In genomic region chr8:83251362-83252246, GRCm38 (mm10) we compare ENCODE assay signal across 18 mouse cellular contexts. TPM values are rescaled to one million over a fixed set of nuclear protein-coding genes. Genes with fewer than 3 reads are reported as not detected.
A peak's percentile ranks its signal among the peaks of the same experiment; 100 is the strongest.
DNase-seq lines count a peak whose midpoint lies in the region; ATAC-seq and TF ChIP-seq lines count a peak whose summit lies in the region.
"Had no signal": no experiment of that assay in that cellular context is flagged by ENCODE, and none has a peak within 500 bp of the region (broad histone marks: within the 10 kb centered on the region; RNA-seq: fewer than 3 reads in every experiment).

No protein-coding gene starts in this region.

- H3K4me2 ChIP-seq in midbrain, postnatal 0 days (ENCODE audit: low read depth, low read length, poor library complexity, severe bottlenecking), result no peak overlapping the region
- no peak overlapping the region for H3K4me2 ChIP-seq in stomach, embryonic 16.5 days (ENCODE audit: low read depth, low read length)
- H3K4me2 ChIP-seq: heart, embryonic 15.5 days; hindbrain, embryonic 15.5 days had no signal

- H3K4me3 ChIP-seq in midbrain, embryonic 10.5 days, result no peak overlapping the region
- H3K4me3 ChIP-seq in midbrain, postnatal 0 days (ENCODE audit: low read depth, low read length), result no peak overlapping the region
- H3K4me3 ChIP-seq in stomach, embryonic 16.5 days (replicated peaks; ENCODE audit: low read length), result no peak overlapping the region
- H3K4me3 ChIP-seq: erythroblast, embryonic 14.5 days; heart, embryonic 15.5 days; hindbrain, embryonic 15.5 days had no signal

- DNase-seq in kidney, adult 18-20 months, result peak; percentile 13
- no peak for DNase-seq in kidney, postnatal 25 days
- peak; percentile 24 for DNase-seq in midbrain, embryonic 10.5 days (ENCODE audit: low spot score)
- no peak for DNase-seq in midbrain, postnatal 0 days (ENCODE audit: low spot score)
- peak; percentile 4 for DNase-seq in induced T-regulatory cell, adult 2 months (ENCODE audit: low read depth)
- DNase-seq in thymus, postnatal 0 days (ENCODE audit: low spot score), result no peak
- DNase-seq: cerebellum, adult 9-10 months; gastrocnemius, postnatal 10 days; thymus, adult 2 months had no signal

- 68% methylated on average over 14 of the region's 14 CpGs for WGBS in midbrain, embryonic 10.5 days
- 42% methylated on average over 14 of the region's 14 CpGs for WGBS in midbrain, postnatal 0 days
- 67% methylated on average over 14 of the region's 14 CpGs for WGBS in stomach, embryonic 16.5 days

- peak overlapping the region; percentile 59 for H3K27ac ChIP-seq in midbrain, embryonic 10.5 days (replicated peaks)
- H3K27ac ChIP-seq in midbrain, postnatal 0 days (ENCODE audit: low read depth, low read length), result no peak overlapping the region
- H3K27ac ChIP-seq in stomach, embryonic 16.5 days (ENCODE audit: low read length), result peak overlapping the region; percentile 38; the same call in 1 of the 2 replicates
- H3K27ac ChIP-seq: heart, embryonic 15.5 days; hindbrain, embryonic 15.5 days had no signal

- no peak for TF ChIP-seq CTCF in midbrain, postnatal 0 days (IDR thresholded peaks at IDR 0.05)

- peaks cover 26% of the 10 kb centered on the region for H3K4me1 ChIP-seq in midbrain, embryonic 10.5 days
- no peaks in the 10 kb centered on the region for H3K4me1 ChIP-seq in midbrain, postnatal 0 days (ENCODE audit: insufficient read depth, low read length)
- H3K4me1 ChIP-seq in stomach, embryonic 16.5 days (ENCODE audit: control insufficient read depth, insufficient read depth, low read length), result peaks cover 3% of the 10 kb centered on the region; the same call in 1 of the 2 replicates
- H3K4me1 ChIP-seq: heart, embryonic 15.5 days; hindbrain, embryonic 15.5 days had no signal

- no peak overlapping the region for H3K9ac ChIP-seq in midbrain, postnatal 0 days (replicated peaks; ENCODE audit: low read length, poor library complexity, severe bottlenecking)
- no peak overlapping the region for H3K9ac ChIP-seq in stomach, embryonic 16.5 days (ENCODE audit: low read length)
- H3K9ac ChIP-seq: heart, embryonic 15.5 days; hindbrain, embryonic 15.5 days had no signal

- H3K27me3 ChIP-seq in midbrain, embryonic 10.5 days (ENCODE audit: low read depth, poor library complexity, severe bottlenecking), result no peaks in the 10 kb centered on the region
- no peaks in the 10 kb centered on the region for H3K27me3 ChIP-seq in midbrain, postnatal 0 days (ENCODE audit: insufficient read depth, low read length)
- H3K27me3 ChIP-seq in stomach, embryonic 16.5 days (ENCODE audit: control insufficient read depth, insufficient read depth, low read length), result no peaks in the 10 kb centered on the region
- H3K27me3 ChIP-seq: CH12.LX; heart, embryonic 15.5 days; hindbrain, embryonic 15.5 days; Patski had no signal

- no peak for ATAC-seq in midbrain, postnatal 0 days (ENCODE audit: low FRiP score)
- ATAC-seq in stomach, embryonic 16.5 days (ENCODE audit: insufficient read depth, low FRiP score), result no peak
- ATAC-seq in erythroblast, adult 5-6 weeks (replicated peaks; ENCODE audit: low FRiP score, poor library complexity, severe bottlenecking), result no peak
- ATAC-seq: Patski had no signal

- H3K9me3 ChIP-seq in midbrain, embryonic 10.5 days (replicated peaks), result no peaks in the 10 kb centered on the region
- H3K9me3 ChIP-seq in midbrain, postnatal 0 days (ENCODE audit: low read length), result no peaks in the 10 kb centered on the region
- H3K9me3 ChIP-seq in stomach, embryonic 16.5 days (replicated peaks; ENCODE audit: control insufficient read depth, low read length), result no peaks in the 10 kb centered on the region
- H3K9me3 ChIP-seq: heart, embryonic 15.5 days; hindbrain, embryonic 15.5 days had no signal

- peaks cover 65% of the 10 kb centered on the region for H3K36me3 ChIP-seq in midbrain, embryonic 10.5 days
- peaks cover 37% of the 10 kb centered on the region for H3K36me3 ChIP-seq in midbrain, postnatal 0 days (ENCODE audit: insufficient read depth, low read length)
- H3K36me3 ChIP-seq in stomach, embryonic 16.5 days (ENCODE audit: control insufficient read depth, insufficient read depth, low read length), result no peaks in the 10 kb centered on the region
- H3K36me3 ChIP-seq: heart, embryonic 15.5 days had no signal

RNA-seq across cellular contexts. Expression of gene Ucp1, which starts 38.5 kb away (rescaled TPM):
- 0.16 TPM in 1 of 2 replicates, not detected in the other for polyA plus RNA-seq in midbrain, embryonic 10.5 days (2016; fragmentation: Nextera tagmentation; extraction: Ambion mirVana)
- total RNA-seq in midbrain, postnatal 0 days (2014; rRNA removed), result 0.52 TPM in 1 of 2 replicates, not detected in the other
- 0.15 TPM in 1 of 2 replicates, not detected in the other for polyA plus RNA-seq in midbrain, postnatal 0 days (2015; fragmentation: Nextera tagmentation; extraction: Ambion mirVana)
- not detected in 2 replicates for polyA plus RNA-seq in stomach, embryonic 16.5 days (2015; fragmentation: Nextera tagmentation; extraction: Ambion mirVana)
- polyA plus RNA-seq in thymus, postnatal 0 days (2015; fragmentation: Nextera tagmentation; extraction: Ambion mirVana), result 0.19 and 1.0 TPM in 2 replicates
- not detected in 2 replicates for total RNA-seq in erythroblast, adult 5-6 weeks (2015; ENCODE audit: low replicate concordance)
- not detected in 2 replicates for total RNA-seq in erythroblast, adult 5-6 weeks (2017; ENCODE audit: low replicate concordance)
- total RNA-seq: CH12.LX; gastrocnemius, postnatal 10 days; left cerebral cortex, postnatal 25 days had no signal
- polyA plus RNA-seq: erythroblast, embryonic 14.5 days; heart, embryonic 15.5 days; hindbrain, embryonic 15.5 days; liver, embryonic 16.5 days; Patski had no signal

Comparison
In these comparisons a context has a peak if more than half of its experiments do, and no peak if none do; other contexts are left out.
1. DNase-seq: peak in kidney, adult 18-20 months (single experiment), midbrain, embryonic 10.5 days (single experiment) and induced T-regulatory cell, adult 2 months (single experiment); none in kidney, postnatal 25 days (0 of 2), midbrain, postnatal 0 days (single experiment) and thymus, postnatal 0 days (single experiment).